Mouse (Mus musculus): Measurements from ENCODE around the gene Ikzf1.

Gene Ikzf1

DNA sequence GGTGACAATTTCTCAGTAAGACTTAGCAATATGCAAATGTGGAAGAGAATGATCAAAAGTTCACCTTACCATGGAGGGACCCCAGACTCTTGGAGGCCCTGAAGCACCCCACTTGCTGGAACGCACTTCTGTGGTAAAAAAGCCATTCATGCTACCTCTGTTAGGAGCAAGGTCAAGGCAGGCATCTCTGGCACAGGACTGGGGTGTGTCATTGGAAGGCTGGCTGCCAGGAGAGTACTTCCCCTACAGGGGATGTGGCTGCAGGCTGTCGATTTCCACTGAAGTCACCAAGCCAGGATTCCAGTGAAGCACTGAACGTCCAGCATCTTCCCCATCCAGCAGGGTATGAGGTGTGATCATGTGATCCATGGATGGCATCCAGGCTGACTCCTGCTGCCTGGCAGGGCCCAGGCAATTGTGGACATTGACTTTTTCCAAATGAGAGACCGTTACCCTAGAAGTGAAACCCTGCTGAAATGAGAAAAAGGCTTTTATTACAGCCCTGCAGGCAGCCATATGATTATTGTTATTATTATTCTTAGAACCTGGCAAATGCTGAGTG lies 32.9 kb downstream of the Ikzf1 start:
- in situ Hi-C loops (cut with MboI, MseI), result no loop called here

DNA sequence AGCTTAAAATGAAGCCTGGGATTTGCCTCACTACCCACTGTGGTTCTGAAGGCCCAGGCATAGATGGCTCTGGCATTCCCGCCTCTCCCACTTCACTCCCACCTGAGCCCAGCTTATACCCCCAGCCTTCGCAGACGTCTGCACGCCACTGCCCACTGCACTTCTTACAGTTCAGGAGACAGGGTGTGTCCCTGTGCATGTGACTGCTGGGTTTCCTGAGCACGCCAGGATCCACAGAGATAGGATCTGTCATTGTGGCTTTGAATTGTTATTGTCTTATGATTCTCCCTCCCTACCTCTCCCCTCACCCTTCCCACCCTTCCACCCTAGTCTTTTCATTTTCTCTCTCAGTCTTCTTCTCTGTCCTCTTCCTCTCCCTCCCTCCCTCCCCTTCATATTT lies 34.9 kb downstream of the Ikzf1 start:
- in situ Hi-C loops (cut with MboI, MseI), result no loop called here

DNA sequence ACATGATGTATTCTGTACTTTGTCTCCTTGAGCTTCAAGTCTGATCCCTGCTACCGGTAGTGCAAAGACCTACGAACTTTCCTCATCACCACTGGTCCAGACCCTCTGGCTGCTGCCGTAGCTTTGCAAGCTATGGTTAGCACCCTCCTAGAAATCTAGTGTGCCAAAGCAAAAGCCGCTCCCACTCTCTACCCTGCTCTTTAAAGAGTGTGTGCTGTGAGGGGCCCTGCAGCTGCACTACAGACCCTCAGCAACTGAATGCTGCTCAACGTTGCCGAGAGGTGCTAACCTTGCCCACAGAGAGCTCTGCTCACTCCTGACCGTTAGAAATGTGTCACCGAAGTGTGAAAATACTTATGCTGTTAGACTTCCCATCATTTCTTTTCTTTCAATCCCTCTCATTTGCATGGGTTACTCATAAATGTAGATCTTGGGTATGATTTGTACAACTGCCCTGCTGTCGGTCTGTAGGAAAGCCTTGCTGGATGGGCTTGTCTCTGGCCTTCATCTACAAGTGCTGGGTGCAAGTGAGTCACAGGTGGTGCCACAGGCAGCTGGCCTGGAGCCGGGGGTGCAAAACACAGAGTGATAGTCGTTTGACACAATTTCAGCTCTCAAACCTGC lies 40.6 kb downstream of the Ikzf1 start:
- in situ Hi-C loops (cut with MboI, MseI), result no loop called here

DNA sequence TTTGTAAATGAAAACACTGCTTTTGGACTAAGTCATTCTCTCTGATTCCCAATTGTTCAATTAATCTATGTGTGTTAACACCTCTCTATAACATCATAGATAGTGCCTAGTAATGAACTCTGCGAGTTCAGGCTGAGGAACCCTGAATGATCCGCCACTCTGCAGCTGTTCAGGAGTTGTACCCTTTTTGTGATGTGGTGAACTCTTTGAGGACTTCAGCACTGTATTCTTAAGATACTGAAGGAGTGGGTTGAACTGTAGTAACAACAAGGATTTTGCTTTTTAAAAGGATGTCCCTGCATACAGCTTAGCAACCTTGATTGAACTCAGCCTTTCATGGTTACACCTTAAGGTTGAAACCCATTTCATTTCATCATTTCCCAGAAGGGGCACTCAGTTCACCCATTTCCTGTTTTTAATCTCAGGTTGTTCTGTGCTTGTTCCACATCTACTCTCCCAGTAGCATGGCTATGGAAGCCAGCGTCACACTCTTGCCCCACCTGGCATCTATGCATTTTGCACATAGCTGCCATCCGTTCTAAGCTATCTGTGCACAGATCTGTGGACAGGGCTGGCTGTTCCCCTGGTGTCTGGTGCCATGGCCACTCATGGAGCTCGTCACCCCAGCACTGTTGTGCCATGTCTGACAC lies 41.2 kb downstream of the Ikzf1 start:
- in situ Hi-C loops (cut with MboI, MseI), result no loop called here

DNA sequence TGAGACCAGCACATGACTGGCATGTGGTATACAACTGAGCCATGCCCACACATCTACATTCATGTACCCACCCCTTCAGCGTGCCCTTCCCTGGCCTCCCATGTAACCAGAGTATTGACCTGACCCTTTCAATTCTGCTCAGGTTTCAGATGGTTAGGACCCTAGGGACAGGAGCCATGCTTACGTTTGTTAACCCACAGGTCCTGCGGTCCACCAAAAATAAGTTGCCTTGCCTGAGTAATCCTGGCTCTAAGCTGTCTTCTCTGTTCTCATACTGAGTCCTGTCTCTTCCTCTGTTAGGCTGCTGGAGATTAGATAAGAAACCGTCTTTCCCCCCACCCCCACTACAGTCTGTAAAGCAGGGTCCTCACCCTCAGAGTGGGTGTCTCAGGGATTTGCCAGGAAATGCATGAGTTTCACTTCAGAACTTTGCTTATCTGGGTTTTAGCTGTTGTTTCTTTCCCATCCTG lies 42.0 kb downstream of the Ikzf1 start:
- in situ Hi-C loops (cut with MboI, MseI), result no loop called here

DNA sequence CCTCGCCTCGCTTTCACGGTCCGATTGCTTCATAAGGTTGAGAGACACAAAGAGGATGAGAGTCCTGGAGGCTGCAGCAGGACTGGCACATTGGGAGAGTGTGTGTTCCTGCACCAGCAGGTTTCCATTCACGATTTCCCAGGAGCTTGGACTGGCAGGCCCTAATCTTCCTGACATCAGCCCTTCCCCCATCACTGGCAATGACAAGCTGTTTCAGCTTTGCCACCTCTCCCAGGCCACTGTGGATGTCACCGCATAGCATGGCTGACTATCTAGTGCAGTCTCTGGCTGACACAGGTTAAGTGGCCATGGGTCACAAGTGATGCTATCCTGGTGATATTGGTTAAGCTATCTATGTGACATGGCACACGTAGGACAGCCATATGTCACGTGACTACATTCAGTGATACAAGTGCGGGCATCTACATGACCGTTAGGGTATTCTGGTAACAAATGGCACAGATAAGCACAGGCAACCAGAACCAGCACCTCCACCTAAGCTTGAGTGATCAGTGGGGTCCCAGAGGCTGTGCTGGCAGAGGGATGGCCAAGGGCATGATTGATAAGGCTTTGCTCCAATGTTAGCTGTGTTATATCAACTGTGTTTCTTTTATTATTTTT lies 43.2 kb downstream of the Ikzf1 start:
- in situ Hi-C loops (cut with MboI, MseI), result no loop called here

DNA sequence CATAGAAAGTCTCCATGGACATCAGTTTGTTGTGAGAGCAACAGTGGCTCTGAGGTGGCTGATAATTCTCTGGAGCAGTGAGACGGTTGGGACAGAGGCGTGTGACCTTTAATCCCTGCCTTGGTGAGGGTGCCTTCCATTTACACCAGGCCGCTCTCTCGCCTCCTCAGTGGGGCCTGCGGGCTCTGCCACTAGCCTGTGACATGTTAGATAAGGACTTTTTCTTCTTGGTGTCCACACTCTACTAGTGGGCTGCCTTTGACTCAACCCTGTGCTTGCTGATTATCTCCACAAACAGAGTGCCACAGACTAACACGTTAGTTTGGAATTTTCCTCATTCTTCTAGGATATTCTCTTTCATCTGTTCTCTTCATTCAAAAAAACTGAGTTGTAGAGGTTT lies 44.4 kb downstream of the Ikzf1 start:
- in situ Hi-C loops (cut with MboI, MseI), result no loop called here

DNA sequence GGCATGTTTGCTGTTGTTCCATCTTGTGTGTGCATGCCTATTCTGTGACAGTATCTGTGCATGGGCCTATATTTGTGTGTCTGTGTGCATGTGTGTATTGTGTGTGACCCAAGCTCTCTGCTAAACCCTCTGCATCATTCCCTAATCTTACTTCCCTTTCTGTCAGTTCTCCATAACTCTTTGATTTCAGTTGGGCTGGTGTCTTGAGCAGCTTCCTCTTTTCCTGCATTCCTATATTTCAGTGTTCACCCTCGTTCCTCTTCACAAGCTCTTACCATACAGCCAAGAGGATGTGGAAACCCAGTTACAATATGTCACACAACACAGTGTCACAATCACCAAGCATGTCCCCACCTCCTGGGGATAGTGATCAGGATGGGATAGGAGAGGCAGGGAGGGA lies 45.3 kb downstream of the Ikzf1 start:
- in situ Hi-C loops (cut with MboI, MseI), result loop anchor here (5.0 kb wide), 1 partner anchor 173 kb away; no protein-coding TSS in a partner anchor

DNA sequence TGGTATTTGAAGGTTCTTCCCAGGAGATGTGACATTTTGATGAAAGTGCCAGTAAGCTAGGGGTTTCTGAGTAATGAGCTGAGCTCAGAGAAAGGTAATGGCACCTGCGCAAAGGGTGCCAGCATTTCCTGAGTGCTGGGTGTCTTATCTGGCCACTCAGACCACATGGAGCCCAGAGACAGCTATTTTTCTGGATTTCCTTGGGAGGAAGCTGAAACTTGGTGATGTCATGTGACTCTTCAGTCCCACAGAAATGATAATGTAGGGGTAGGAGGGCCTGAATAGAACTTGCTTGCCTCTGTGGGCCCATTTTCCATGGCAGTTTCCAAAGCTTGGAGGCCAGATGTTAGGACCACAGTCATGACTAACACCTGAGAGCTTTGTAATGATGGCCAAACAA lies 46.9 kb downstream of the Ikzf1 start:
- in situ Hi-C loops (cut with MboI, MseI), result loop anchor here (5.0 kb wide), 1 partner anchor 174 kb away; no protein-coding TSS in a partner anchor

DNA sequence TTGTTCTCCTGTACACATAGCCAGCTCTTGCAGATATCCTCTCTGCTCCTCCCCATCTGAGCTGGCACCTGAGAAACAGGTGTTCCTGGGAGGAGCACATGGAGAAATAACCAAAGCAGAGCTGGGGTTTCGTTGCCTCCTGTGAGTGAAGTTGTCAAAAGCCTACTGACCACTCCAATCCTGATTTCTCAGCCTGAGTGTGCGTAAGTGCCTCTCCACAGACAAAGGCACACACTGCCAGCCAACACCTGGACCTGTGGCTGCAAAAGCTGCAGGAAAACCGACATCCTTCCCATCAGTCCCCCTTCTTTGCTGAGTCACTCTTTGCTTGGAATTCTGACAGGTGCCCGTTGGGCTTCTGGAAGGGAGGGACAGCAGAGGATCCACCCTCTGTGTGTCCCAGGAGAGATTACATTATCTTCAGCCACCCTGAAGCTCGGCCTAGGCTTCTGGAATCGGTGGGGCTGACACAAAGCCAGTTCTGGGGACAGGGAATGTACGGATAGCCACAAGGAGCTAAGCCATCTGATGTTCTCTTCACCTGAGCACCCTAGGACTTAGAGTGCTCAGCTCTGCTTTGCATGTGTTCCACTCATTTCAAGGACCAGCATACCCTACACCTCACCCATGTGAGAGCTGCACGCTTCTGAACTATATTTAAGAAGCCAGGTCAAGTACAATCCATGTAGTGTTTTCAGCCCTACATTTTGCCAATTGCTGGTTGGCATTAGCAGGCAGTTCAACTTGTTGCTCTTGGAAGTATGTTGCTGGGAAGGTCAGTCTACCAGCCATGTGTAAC lies 48.4 kb downstream of the Ikzf1 start:
- in situ Hi-C loops (cut with MboI, MseI), result loop anchor here (5.0 kb wide), 1 partner anchor 176 kb away; no protein-coding TSS in a partner anchor

DNA sequence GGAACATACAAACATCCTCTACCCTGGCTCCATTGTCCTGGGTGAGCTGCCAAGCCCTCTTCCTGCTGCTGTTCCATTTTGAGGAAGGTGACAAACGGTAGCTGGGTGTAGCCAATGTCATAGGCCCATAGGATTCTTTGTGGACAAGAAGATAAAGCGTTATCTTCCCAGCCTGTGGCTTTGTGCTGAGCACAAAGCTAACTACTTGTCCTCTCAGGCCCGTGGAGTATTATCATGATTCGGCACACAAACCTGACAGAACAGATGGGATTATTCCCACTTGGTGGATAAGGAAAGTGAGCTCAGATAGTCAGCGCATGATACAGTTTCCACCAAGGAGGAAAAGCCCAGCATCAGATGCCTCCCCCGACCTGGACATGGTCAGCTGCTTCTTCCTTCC lies 50.4 kb downstream of the Ikzf1 start:
- in situ Hi-C loops (cut with MboI, MseI), result loop anchor here (5.0 kb wide), 1 partner anchor 38 kb away; no protein-coding TSS in a partner anchor

DNA sequence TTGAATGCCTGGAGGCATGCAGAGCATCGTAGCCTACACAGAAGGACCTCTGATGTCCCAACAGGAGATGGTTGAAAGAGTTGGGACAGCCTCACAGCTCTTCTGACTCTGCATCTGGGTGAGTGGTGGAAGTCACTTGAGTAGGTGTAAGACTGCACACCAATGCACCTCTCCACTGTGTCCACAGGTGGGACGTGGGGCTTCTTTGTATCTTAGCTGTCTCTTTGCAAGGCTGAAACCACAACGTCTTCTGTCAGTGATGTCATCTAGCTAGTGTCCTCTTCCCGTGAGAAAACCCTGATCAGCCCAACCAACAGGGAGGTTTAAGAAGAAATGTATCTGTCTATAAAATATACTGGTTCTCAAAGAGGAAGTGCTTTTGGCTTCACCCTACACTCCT lies 52.1 kb downstream of the Ikzf1 start:
- in situ Hi-C loops (cut with MboI, MseI), result loop anchor here (5.0 kb wide), 1 partner anchor 40 kb away; no protein-coding TSS in a partner anchor

DNA sequence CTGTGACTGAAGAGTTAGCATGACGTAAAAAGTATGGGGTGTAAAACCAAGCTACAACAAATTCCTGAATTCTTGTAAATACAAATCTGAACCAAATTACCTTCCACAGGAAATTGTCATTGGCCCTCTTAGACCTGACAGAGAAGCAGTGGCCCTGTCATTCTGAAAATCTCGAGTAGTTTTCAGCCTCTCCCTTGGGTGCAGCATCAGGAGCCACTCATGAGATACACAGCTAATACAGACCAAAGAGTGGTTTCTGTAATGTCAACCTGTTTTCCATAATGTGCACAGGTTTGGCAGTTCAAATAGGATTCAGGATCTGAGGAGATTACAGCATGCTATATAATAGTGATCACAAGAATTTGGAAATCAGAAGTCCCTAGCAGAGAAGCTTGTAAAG lies 52.8 kb downstream of the Ikzf1 start:
- in situ Hi-C loops (cut with MboI, MseI), result loop anchor here (5.0 kb wide), 1 partner anchor 40 kb away; no protein-coding TSS in a partner anchor

DNA sequence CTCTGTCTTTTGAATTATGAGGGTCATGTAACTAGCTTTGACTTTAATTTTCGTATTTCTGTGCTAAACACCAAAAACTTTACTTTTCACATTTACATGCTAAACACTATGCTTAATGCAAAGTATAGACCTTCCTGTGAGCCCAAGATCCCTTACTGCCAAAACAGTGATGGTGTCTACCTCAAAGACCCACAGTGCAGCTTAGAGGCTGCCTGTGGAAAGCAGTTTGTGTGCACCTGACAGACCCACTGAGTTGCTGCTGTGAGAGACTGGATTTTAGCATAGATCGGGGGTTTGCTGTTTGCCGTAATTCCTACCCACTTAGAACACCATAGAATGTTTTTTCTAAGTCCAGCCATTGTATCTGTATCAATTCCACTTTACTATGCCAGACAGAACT lies 54.3 kb downstream of the Ikzf1 start:
- in situ Hi-C loops (cut with MboI, MseI), result loop anchor here (5.0 kb wide), 1 partner anchor 42 kb away; no protein-coding TSS in a partner anchor

DNA sequence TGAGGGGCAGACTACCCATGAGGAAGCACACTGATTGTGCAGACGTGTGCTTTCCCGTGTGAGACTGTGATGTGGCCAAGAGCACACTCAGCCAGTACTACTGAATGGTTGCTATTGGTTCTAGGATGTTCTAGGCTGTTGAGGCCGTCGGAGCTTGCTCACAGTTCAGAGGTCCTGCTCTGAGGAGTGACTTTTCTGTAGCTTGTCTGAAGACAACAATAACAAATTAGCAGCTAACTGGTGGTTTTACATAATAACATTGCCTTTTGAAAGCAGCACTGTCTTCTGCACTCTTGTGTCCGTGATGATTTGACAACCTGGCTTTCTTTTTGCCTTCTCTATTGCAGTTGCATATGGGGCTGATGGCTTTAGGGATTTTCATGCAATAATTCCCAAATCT lies 55.8 kb downstream of the Ikzf1 start:
- in situ Hi-C loops (cut with MboI, MseI), result no loop called here

DNA sequence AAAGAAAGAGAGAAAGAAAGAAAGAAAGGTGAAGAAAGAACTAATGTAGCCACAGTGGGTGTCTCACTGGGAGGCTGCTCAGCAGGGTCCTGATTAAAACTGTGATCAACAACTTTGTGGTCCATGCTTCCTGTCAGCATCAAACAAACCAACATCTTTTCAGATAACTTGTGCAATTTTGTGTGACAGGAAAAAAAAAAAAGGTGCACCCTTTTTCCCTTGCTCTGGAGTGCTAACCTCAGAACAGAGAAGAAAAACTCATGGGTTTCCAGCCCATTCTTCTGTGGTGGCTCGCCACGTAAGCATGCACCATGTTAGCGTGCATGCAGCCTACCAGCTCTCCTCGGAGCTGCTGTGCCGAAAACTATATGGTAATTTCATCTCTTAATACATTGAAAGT lies 56.8 kb downstream of the Ikzf1 start:
- in situ Hi-C loops (cut with MboI, MseI), result no loop called here

DNA sequence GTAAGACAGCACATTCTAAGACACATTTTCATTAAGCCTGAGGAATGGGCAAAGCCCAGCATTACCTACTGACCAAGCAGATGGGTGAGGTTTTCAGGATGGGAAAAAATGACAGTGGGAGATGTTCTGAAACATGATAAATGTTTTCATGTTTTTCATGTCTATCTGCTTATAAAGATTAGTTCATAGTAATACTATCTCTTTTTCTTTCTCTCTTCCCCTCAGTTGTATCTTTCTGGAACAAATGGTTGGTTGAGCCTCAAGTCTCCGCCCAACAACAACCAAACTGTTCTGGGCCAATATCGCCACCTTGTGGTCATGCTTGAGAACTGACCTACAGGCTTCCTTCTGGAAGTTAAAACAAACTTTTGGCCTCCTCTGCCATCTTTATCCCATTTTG lies 57.8 kb downstream of the Ikzf1 start:
- in situ Hi-C loops (cut with MboI, MseI), result no loop called here

DNA sequence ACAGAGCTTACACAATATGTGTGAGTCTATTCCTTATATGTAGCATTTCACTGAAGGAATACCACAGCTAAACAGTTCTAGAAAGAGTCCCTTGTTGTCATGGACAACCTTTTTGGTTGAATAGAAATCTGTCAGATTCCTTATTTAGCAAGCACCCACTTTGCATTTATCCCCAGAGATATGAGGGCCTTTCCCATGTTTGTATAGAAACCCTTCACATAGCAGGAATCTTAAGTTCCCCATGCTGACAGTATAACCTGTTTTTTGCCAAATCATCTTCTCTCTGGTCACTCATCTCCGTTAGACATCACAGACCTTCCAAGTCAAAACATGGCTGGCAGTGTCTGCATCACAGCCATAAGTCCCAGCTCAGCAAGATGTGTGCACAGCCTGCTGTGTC lies 59.4 kb downstream of the Ikzf1 start:
- in situ Hi-C loops (cut with MboI, MseI), result no loop called here

DNA sequence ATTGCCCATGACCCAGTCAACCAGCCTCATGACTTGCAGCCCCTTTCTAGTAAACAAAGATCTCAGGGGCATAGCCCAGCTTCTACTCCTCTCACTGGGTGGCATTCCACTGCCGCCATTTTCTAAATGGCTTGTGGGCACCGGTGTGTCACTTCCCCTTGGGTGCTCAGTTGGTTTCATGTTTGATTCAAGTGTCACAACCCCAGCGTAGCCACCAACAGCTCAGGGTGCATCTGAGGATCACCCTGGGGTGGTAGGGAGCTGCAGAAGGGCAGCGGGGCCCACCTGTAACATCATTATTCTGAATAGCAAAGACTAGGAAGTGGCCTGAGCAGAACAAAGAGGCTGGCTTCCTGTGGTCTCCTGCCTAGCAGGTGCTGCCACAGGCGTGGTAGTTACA lies 66.3 kb downstream of the Ikzf1 start:
- in situ Hi-C loops (cut with MboI, MseI), result no loop called here

DNA sequence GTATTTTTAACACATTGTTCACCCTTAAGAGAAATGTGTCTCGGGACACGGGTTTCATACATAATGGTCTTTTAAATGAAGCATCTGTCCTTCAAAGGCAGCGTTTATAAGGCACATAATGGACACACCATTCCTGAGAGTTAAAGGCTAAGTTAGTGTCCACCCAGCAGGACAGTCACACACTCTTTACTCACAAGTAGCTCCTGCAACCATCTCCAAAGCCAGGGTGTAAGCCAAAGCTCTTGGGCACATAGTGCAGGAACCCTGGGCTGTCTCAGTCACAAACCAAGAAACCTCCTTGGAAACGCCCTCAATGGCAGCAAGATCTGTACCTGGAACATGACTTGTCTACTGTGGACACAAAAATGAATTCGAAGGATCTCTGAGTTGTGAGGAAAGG lies 68.1 kb downstream of the Ikzf1 start:
- in situ Hi-C loops (cut with MboI, MseI), result no loop called here

DNA sequence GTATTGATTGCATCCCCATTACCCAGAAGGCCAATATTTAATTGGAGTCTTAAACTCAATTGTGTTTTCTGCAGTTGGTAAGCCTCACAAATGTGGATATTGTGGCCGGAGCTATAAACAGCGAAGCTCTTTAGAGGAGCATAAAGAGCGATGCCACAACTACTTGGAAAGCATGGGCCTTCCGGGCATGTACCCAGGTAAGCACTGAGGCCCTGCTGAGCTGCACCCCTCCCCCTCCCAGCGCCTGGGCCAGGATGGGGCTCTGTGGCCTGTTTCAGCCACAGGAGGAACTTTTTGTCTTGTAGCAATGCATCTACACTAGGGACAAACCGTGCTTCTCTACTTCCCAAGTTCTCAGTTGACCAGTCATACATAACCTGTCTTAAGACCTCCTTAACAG lies 73.3 kb downstream of the Ikzf1 start:
- in situ Hi-C loops (cut with MboI, MseI), result no loop called here

DNA sequence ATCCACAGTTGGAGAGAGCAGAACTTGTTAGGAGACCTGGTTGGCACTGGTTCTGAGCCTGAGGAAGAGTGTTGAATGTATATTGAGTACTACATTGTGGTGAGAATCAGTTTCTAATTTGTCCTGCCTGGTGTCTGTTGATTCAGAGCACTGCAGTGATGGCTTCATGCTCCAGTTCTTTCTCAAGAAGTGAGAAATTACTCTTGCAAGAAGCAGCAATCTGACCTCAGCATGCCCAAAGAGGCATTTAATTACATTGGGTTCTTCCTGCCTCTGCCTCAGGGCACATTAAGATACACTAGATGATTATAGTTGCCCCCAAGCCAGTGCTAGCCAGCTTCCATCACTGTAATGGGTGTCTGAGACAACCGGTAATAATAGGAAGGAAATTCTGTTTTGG lies 74.1 kb downstream of the Ikzf1 start:
- in situ Hi-C loops (cut with MboI, MseI), result no loop called here
